Comparison of ENCODE assay signal across 14 mouse cellular contexts in the genomic region with DNA sequence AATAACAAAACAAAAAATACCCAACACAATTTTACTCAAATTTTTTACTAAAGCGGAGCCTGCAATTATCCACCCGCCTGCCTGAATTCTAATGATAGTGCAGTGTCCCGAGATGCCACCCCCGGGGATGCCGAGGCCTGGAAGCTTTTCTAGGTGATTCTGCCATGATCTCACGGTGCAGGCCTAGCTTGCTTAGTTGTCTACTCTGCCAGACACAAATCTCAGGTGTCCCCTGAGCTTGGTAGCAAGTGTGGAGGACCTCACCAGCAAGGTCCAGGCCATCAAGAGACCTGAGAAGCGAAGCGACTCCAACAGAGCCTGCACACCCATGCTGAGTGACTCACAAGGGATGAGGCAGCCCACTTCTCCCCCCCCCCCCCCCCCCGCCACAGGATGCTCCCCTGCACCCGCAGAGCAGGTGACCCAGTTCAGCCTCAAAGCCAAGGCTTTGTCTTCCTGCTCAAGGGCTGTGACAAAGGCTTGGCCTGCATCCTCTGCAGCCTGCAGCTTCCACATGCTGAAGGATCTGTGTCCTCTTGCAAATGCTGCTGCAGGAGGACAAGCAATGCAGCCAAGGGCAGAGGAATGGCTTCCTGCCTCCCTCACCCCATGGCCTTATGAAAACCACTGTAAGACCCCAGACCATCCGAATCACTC. TPM values are rescaled to one million over a fixed set of nuclear protein-coding genes. Genes with fewer than 3 reads are reported as not detected.
A peak's percentile ranks its signal among the peaks of the same experiment; 100 is the strongest.
DNase-seq lines count a peak whose midpoint lies in the region; ATAC-seq lines count a peak whose summit lies in the region.
"Had no signal": no experiment of that assay in that cellular context is flagged by ENCODE, and none has a peak within 500 bp of the region (broad histone marks: within the 10 kb centered on the region; RNA-seq: fewer than 3 reads in every experiment).

No protein-coding gene starts in this region.

- H3K27me3 ChIP-seq in forebrain, embryonic 14.5 days (replicated peaks; ENCODE audit: control insufficient read depth, insufficient read depth, low read length), result no peaks in the 10 kb centered on the region
- H3K27me3 ChIP-seq: heart, embryonic 15.5 days; midbrain, embryonic 15.5 days had no signal

- no peak for ATAC-seq in forebrain, embryonic 14.5 days
- ATAC-seq: midbrain, embryonic 15.5 days had no signal

- DNase-seq in cerebellum, postnatal 25 days, result peak; percentile 53 to 54
- DNase-seq in cerebellum, adult 11 months, result no peak
- DNase-seq in CD4-positive, CD25-positive, alpha-beta regulatory T cell, adult 2 months (ENCODE audit: low read depth, low spot score), result peak; percentile 65
- peak; percentile 82 for DNase-seq in brain, adult 2 months (ENCODE audit: low read depth, low spot score)
- peak; percentile 74 for DNase-seq in thymus, postnatal 0 days (ENCODE audit: low spot score)
- DNase-seq in kidney, postnatal 25 days, result no peak
- DNase-seq in forebrain, embryonic 14.5 days (ENCODE audit: low spot score), result no peak
- DNase-seq in adipocyte (ENCODE audit: low spot score), result no peak
- DNase-seq: cerebellum, postnatal 14 days; kidney, postnatal 10 days had no signal

- no peak overlapping the region for H3K4me2 ChIP-seq in forebrain, embryonic 14.5 days (ENCODE audit: low read length)
- H3K4me2 ChIP-seq: heart, embryonic 15.5 days; hindbrain, embryonic 12.5 days; liver, embryonic 11.5 days; midbrain, embryonic 15.5 days had no signal

- no peak overlapping the region for H3K9ac ChIP-seq in forebrain, embryonic 14.5 days (ENCODE audit: low read length)
- H3K9ac ChIP-seq: heart, embryonic 15.5 days; hindbrain, embryonic 12.5 days; midbrain, embryonic 15.5 days had no signal

- H3K4me3 ChIP-seq in forebrain, embryonic 14.5 days (ENCODE audit: low read depth, low read length), result no peak overlapping the region
- H3K4me3 ChIP-seq: heart, embryonic 15.5 days; hindbrain, embryonic 12.5 days; midbrain, embryonic 15.5 days had no signal

- H3K9me3 ChIP-seq in forebrain, embryonic 14.5 days (replicated peaks; ENCODE audit: control insufficient read depth, low read length), result no peaks in the 10 kb centered on the region
- H3K9me3 ChIP-seq: heart, embryonic 15.5 days; hindbrain, embryonic 12.5 days; midbrain, embryonic 15.5 days had no signal

- H3K36me3 ChIP-seq in forebrain, embryonic 14.5 days (ENCODE audit: control insufficient read depth, insufficient read depth, low read length), result no peaks in the 10 kb centered on the region
- H3K36me3 ChIP-seq: heart, embryonic 15.5 days; hindbrain, embryonic 12.5 days; midbrain, embryonic 15.5 days had no signal

- H3K4me1 ChIP-seq in forebrain, embryonic 14.5 days (ENCODE audit: control insufficient read depth, insufficient read depth, low read length), result peaks cover 4% of the 10 kb centered on the region; the same call in 1 of the 2 replicates
- H3K4me1 ChIP-seq: midbrain, embryonic 15.5 days had no signal

- WGBS in forebrain, embryonic 14.5 days, result 74% methylated on average over 9 of the region's 11 CpGs

- H3K27ac ChIP-seq in forebrain, embryonic 14.5 days (ENCODE audit: low read depth, low read length), result no peak overlapping the region
- H3K27ac ChIP-seq: heart, embryonic 15.5 days; hindbrain, embryonic 12.5 days; midbrain, embryonic 15.5 days had no signal

RNA-seq across cellular contexts. Expression of a gene that starts 48.5 kb away (rescaled TPM):
- 2.0 and 2.3 TPM in 2 replicates for polyA plus RNA-seq in thymus, postnatal 0 days (2015; fragmentation: Nextera tagmentation; extraction: Ambion mirVana)
- 51.6 and 87.1 TPM in 2 replicates for polyA plus RNA-seq in forebrain, embryonic 14.5 days (2014; fragmentation: Nextera tagmentation; extraction: Ambion mirVana)

Comparison
In these comparisons a context has a peak if more than half of its experiments do, and no peak if none do; other contexts are left out.
1. DNase-seq: peak in cerebellum, postnatal 25 days (2 of 2), CD4-positive, CD25-positive, alpha-beta regulatory T cell, adult 2 months (single experiment), brain, adult 2 months (single experiment) and thymus, postnatal 0 days (single experiment); none in cerebellum, adult 11 months (single experiment), kidney, postnatal 25 days (0 of 2), forebrain, embryonic 14.5 days (single experiment) and adipocyte (single experiment).
2. RNA of a gene that starts 48.5 kb away (polyA plus RNA-seq): 51.6 to 87.1 TPM in forebrain, embryonic 14.5 days; 2.0 to 2.3 TPM in thymus, postnatal 0 days; every median in the first group is over 10 times any median in the second.